Mouse (Mus musculus) layer of hippocampus, adult 8-10 months (tissue): ENCODE results near the gene Itpr2. TPM values are rescaled to one million over a fixed set of nuclear protein-coding genes. Genes with fewer than 3 reads are reported as not detected.

Experiments
- DNase-seq, 2 experiments: peaks; one replicate each; pipeline ENCODE4 v3.0.0; 2022; ENCODE audit warnings: low spot score in 2 of 2
- total RNA-seq, 4 experiments: library from RNA; stranded (reverse); gene quantifications; 2 replicates each; pipeline ENCODE4 v1.2.4; 2022

The Itpr2 gene
- total RNA-seq, 4 experiments from 2014 or later = 17.4 to 26.0 (median 21.9) TPM

DNA sequence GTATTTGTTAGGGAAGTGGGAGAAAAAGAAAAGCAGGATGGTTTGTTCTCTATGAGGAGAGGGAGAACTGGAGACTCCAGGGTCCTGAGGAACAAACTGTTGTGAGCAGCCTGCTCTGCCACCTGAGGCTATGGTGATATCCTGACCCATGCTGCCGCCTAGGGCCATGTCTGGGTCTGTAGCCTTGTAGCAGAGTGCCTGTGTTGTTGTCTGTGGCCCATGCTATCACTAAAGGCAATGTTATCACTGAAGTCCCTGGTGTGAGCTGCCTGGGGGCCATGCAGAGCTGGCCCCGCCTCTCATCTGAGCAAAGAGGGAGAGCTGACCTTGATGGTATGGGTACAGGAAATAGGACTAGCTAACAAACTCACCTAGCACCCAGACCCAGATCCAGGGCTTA, 7.9 kb upstream of the Itpr2 start:
- DNase-seq = no peak

DNA sequence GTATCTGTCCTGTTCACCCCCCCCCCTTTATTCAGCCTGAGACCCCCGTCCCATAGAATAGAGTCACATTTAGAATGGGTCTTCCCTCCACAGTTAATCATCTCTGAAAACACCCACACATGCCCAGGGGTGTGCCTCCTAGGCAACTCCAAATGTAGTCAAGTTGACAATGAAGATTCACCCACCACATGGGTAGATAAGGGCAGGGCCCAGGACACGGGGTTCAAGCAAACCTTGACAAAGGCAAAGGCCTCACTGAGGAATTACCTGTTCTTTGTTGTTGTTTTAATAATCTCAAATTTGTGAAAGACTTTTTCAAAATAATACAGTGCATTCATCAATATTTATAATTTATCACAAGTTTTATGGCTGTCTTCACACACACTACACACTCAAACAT, 2.4 kb upstream of the Itpr2 start:
- no peak for DNase-seq

- DNase-seq = no peak
Observed at GRCm38 (mm10) chr6:146502856-146503255, 833 bp upstream of the Itpr2 start.

- DNase-seq = peak in 1 of 2 experiments; percentile 20
Observed at GRCm38 (mm10) chr6:146501316-146501865, 632 bp downstream of the Itpr2 start.

DNA sequence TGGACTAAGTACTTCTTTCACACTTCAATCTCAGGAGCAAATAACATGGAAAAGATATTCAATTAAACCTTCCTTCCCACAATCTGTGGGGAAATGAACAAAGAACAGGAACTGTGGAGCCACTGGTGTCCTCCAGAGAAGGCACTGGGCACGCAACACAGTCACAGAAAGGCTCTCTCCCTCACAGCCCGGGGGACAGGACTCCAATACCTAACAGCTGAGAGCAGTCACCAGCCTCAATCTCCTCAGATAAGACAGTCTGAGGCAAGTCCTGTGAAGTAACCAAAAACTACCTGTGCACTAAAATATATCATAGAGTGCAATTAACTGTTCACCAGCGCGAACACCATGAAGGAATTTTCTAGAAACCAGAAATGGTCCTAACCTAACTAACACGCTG, 1.3 kb downstream of the Itpr2 start:
- DNase-seq = no peak

DNA sequence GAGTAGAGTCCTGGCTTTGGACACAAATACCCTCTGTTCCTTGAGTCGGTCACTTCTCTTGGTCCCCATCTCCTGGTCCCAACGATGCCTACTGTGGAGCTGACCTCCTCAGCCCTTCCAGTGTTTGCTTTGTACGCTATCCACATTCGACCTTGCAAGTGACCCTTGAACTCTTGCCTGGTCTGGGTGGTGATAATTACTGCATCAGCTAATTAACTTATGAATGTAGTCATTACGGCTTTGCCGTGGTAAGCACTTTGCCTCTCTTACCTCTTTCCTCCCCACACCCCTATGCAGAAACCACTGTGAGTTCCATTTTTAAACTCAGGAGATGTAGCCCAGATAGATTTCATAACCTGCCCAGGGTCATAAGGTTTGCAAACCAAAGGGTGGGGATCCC, 1.8 kb downstream of the Itpr2 start:
- DNase-seq = no peak

GRCm38 (mm10) chr6:146499566-146499965, 2.5 kb downstream of the Itpr2 start:
- no peak for DNase-seq

- DNase-seq = no peak
Observed at GRCm38 (mm10) chr6:146498416-146498815, 3.6 kb downstream of the Itpr2 start.

DNA sequence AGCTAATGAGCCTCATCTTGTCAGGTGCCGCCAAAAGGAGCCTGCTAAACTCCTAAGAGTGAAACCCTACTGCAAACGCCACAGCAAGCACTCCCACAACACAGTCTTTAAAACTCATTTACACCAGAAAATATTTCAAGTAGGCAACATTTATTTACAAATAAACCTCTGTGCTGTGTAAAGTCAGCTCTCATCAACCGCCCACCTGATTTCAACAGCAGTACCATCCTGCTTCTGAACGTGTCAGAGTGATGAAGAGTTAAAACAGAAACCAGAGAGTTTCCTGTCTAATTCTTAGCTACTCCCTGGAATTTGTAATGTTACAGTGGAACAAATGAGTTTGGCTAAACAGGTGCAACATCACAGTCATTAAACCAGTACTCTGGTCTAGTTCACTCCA, 4.2 kb downstream of the Itpr2 start:
- DNase-seq = no peak

DNA sequence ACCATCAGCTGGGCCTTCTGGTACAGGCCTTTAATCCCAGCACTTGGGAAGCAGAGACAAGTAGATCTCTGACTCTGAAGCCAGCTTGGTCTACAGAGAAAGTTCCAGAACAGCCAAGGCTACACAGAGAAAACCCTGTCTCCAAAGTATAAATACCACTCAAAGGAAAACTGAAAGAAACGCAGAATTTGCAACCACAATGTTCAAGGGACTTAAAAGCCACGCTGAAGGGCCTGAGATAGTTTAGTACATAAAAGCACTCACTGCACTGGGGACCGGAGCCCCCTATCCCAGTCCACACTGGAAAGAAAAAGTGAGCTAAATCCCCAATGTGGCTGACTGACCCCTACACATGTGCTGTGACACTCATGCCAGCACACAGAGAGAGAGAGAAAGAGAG, 4.6 kb downstream of the Itpr2 start:
- DNase-seq = no peak

DNA sequence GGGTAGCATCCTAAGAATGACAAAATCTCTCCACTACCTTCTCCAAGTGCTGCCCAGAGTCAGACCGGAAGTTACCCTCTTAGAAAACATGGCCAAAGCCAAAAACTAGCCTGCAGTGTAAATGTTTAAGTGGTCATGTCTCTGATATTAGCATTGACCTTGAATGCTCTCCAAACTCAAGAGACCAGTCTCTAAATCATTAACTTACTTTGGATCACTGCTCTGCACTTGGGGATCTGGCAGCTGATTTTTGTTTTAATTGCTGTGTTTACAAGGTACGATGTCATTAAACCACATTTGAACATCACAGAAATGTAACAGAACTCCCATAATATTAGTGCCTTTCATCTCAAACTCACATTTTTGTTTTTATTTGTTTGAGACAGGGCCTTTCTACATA, 10.3 kb downstream of the Itpr2 start:
- no peak for DNase-seq

GRCm38 (mm10) chr6:146490416-146490960, 11.5 kb downstream of the Itpr2 start:
- DNase-seq = no peak

- no peak for DNase-seq
Observed at GRCm38 (mm10) chr6:146489841-146490240, 12.2 kb downstream of the Itpr2 start.

DNA sequence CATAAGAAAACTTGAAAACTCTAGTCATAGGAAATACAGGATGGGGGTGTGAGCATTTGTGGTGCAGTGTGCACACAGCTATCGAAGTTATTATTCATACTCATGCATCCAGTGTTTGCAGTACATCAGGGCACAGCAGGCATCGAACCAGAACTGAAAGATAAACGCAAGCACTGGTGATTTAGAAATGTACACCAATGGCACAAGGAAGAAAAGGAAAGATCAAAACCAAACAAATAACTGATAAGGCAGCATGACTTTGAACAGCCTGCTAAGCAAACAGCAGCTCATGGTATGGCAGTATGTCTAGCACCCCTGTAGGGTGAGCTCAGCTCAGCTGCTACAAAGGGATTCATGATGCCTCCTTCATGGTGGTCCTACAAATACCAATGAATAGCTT, 13.3 kb downstream of the Itpr2 start:
- no peak for DNase-seq

GRCm38 (mm10) chr6:146487079-146487478, 14.9 kb downstream of the Itpr2 start:
- DNase-seq = no peak

DNA sequence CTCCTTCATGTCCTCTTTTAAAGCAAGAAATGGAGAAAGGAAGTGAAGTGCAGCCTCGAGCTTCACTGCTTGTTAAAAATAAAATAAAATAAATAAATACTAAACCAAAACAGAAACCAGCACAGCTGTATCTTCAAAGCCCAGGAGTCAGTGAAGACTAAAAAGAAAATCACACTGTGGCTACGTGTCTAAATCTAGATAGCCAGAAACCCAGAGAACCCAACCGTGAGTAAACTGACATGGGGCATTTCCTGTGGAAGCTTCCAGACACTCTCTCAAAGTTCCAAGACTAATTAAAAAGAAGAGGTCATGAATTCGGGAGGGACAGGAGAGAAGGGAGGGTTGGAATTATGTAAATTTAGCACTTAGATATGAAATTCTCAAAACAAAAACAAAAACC, 15.9 kb downstream of the Itpr2 start:
- no peak for DNase-seq

GRCm38 (mm10) chr6:146481441-146481840, 20.6 kb downstream of the Itpr2 start:
- no peak for DNase-seq

DNA sequence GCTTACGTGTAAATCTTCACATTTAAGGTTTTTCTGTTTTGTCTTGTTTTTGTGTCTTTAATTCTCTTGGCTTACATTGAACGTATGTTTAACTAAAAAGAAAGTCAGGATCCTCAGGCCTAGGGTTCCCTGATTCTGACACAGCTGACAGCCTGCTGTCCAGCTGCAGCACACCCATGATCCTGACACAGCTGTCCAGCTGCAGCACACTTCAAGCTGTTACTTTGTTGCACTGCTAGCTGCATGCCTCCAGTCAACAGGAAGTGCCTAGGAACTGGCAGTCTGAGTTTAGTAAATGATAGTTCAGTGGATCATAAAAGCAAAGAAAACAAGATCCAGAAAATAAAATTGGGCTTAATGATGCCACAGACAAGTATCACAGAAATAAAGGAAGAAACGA, 21.1 kb downstream of the Itpr2 start:
- no peak for DNase-seq

DNA sequence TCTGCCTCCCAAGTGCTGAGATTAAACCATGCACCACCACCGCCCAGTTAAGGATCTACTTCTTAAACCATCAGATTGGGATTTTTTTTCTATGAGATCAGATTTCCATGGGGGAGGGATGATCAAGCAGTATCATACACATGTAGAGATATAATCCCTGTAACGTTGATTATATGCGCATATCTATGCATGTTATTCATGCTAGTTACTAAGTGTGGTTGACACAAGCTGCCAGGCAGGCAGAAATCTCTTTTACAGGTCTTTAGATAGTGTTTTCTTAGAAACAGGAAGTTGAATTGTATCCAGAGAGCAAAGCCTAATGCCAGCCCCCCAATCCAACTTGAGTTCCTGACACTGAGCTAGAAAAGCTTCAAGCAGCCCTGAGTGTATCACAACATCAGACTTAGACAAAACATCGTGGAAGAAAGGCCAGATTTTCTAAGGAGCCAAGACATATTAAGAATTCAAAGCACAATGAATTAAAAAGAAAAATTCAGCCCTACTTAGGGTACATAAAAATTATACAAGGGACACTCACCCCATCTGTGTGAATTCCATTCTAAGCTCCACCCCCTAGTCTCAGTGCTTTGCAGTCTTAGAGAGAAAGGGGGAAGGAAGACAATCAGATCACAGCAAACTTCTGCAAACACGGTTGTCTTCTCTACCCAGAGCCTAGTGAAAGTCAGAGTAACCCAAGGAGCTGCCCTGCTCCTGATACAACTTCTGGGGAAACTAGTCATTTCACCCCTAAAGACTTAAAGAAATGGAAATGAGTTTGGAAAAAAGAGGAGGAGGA, 22.9 kb downstream of the Itpr2 start:
- no peak for DNase-seq

DNA sequence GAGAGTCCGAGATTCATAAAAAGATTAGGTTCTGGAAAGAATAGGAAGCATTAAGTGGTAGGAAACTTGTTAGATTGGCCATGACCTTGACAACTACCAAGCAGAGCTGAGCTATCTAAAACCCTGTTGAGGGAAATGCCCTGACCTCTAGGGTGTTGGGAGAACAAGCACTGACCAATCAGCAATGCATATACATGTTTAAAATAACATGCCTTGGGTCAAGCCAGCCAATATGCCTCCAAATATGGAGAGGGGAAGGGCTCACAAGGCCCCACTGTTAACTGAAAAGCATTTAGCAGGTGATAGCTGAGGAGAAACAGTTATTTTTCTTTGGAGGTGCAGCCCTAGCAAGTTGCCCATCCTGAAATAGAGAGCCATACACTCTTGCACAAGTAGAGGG, 25.2 kb downstream of the Itpr2 start:
- DNase-seq = no peak

DNA sequence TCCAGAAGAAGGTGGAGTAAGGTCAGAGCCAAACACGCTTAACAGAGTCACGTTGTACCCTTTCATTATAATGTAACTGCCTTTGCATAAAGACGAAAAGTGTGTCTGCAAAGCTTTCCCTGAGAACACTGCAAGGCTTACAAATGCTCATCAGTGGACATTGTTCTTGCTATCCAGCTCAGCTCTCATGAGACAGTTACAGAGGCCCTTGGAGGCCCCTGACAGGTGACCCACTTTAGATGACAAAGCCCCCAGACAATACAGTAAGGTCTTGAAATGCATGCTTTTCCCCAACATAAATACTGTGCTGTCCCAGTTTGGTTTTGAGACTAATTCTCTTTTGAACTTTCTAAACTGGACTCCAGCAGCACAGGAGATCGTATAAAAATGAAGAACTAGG, 27.9 kb downstream of the Itpr2 start:
- DNase-seq = no peak

DNA sequence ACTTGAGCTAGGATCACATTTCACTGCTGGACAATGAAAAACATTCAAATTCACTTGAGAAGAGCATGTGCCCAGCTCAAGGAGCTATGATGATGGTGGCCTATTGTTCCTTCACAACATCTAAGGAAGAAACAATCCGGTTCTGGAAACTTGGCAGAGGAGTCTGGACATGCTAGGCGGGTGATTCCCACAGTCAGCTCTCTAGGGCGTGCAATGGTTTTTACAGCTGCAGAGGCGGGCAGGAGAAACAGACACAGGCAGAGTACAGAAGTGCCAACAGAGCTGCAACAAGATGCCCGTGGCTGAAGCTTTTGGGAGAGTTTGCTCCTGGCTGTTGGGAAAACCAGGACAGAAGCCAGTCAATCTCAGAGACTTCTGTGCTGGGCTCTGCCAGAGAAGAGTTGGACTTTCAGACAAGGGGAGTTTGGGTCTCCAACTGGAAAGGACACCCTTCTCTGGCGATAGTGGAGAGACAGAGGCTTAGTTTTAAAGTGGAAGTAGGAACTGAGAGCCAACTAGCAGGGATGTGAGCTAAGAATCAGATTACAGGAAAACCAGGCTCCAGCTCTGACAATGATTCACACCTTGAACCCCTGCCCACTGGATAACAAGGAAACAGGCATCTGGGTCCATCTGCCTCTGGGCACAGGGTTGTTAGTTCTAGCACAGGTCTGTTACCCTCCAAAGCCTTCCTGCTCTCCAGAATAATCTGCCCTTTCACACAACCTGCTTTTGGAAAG, 28.6 kb downstream of the Itpr2 start:
- DNase-seq = no peak
